Mouse (Mus musculus): ENCODE results near the gene Carmil1. TPM values are rescaled to one million over a fixed set of nuclear protein-coding genes. Genes with fewer than 3 reads are reported as not detected.

Carmil1 gene
- total RNA-seq, 4 experiments from 2014 or later, result 0.51 to 5.9 (median 0.98) TPM

- DNase-seq (ENCODE audit: low spot score in 2 of 2), result no peak
Measured at GRCm38 (mm10) chr13:24260751-24261591, 19.6 kb downstream of the Carmil1 start.

- DNase-seq (ENCODE audit: low spot score in 2 of 2), result no peak
Measured at GRCm38 (mm10) chr13:24257809-24258208, 22.8 kb downstream of the Carmil1 start.

GRCm38 (mm10) chr13:24253989-24254388 lies 26.6 kb downstream of the Carmil1 start:
- DNase-seq (ENCODE audit: low spot score in 2 of 2), result peak; percentile 7 to 13

GRCm38 (mm10) chr13:24253551-24253950 lies 27.0 kb downstream of the Carmil1 start:
- DNase-seq (ENCODE audit: low spot score in 2 of 2), result no peak

GRCm38 (mm10) chr13:24251236-24251635 lies 29.4 kb downstream of the Carmil1 start:
- no peak for DNase-seq (ENCODE audit: low spot score in 2 of 2)

- no peak for DNase-seq (ENCODE audit: low spot score in 2 of 2)
Measured at GRCm38 (mm10) chr13:24247928-24248327, 32.7 kb downstream of the Carmil1 start.

GRCm38 (mm10) chr13:24247441-24247840 lies 33.2 kb downstream of the Carmil1 start:
- DNase-seq (ENCODE audit: low spot score in 2 of 2), result no peak

GRCm38 (mm10) chr13:24246266-24246665 lies 34.3 kb downstream of the Carmil1 start:
- DNase-seq (ENCODE audit: low spot score in 2 of 2), result no peak

- DNase-seq (ENCODE audit: low spot score in 2 of 2), result no peak
Measured at GRCm38 (mm10) chr13:24244613-24245012, 36.0 kb downstream of the Carmil1 start.

GRCm38 (mm10) chr13:24243964-24244363 lies 36.6 kb downstream of the Carmil1 start:
- no peak for DNase-seq (ENCODE audit: low spot score in 2 of 2)

- DNase-seq (ENCODE audit: low spot score in 2 of 2), result no peak
Measured at GRCm38 (mm10) chr13:24242429-24243106, 38.0 kb downstream of the Carmil1 start.

GRCm38 (mm10) chr13:24241201-24241600 lies 39.4 kb downstream of the Carmil1 start:
- no peak for DNase-seq (ENCODE audit: low spot score in 2 of 2)

GRCm38 (mm10) chr13:24240430-24240829 lies 40.2 kb downstream of the Carmil1 start:
- no peak for DNase-seq (ENCODE audit: low spot score in 2 of 2)

- DNase-seq (ENCODE audit: low spot score in 2 of 2), result no peak
Measured at GRCm38 (mm10) chr13:24238456-24239120, 42.0 kb downstream of the Carmil1 start.

GRCm38 (mm10) chr13:24236736-24237135 lies 43.9 kb downstream of the Carmil1 start:
- DNase-seq (ENCODE audit: low spot score in 2 of 2), result no peak

- no peak for DNase-seq (ENCODE audit: low spot score in 2 of 2)
Measured at GRCm38 (mm10) chr13:24232750-24233149, 47.8 kb downstream of the Carmil1 start.

- no peak for DNase-seq (ENCODE audit: low spot score in 2 of 2)
Measured at GRCm38 (mm10) chr13:24231746-24232483, 48.7 kb downstream of the Carmil1 start.

GRCm38 (mm10) chr13:24231146-24231545 lies 49.4 kb downstream of the Carmil1 start:
- no peak for DNase-seq (ENCODE audit: low spot score in 2 of 2)

- DNase-seq (ENCODE audit: low spot score in 2 of 2), result no peak
Measured at GRCm38 (mm10) chr13:24230541-24231095, 50.0 kb downstream of the Carmil1 start.

GRCm38 (mm10) chr13:24223425-24224201 lies 57.0 kb downstream of the Carmil1 start:
- no peak for DNase-seq (ENCODE audit: low spot score in 2 of 2)

Data from gastrocnemius, adult 8-10 months (tissue).